Comparison of ENCODE assay signal across 27 mouse cellular contexts in the genomic region with DNA sequence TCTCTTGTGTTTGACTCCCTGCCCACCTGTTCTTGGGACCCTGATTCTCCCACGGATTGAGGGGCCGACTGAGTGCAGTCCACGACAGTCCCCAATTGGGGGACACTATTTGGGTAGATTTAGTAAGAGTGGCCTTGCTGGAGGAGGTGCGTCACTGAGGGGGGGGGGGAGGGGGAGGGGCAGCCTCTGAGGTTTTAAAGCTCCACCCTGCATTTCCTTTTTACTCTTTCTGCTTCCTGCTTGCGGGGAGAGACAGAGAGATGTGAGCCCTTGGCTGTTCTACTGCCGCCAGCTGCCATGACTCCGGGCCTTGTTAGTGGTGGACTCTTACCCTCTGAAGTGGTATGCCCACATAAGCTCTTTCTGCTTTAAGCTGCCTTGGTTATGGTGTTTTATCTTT. TPM values are rescaled to one million over a fixed set of nuclear protein-coding genes. Genes with fewer than 3 reads are reported as not detected.
A peak's percentile ranks its signal among the peaks of the same experiment; 100 is the strongest.
DNase-seq lines count a peak whose midpoint lies in the region; ATAC-seq and TF ChIP-seq lines count a peak whose summit lies in the region.
"Had no signal": no experiment of that assay in that cellular context is flagged by ENCODE, and none has a peak within 500 bp of the region (broad histone marks: within the 10 kb centered on the region; RNA-seq: fewer than 3 reads in every experiment).

No protein-coding gene starts in this region.

- no peak overlapping the region for H3K27ac ChIP-seq in intestine, postnatal 0 days (ENCODE audit: low read depth, low read length)
- H3K27ac ChIP-seq: embryonic facial prominence, embryonic 12.5 days; heart, embryonic 13.5 days; hindbrain, embryonic 13.5 days; limb, embryonic 13.5 days; liver, embryonic 13.5 days; midbrain, embryonic 13.5 days; neural tube, embryonic 12.5 days had no signal

- H3K4me1 ChIP-seq in intestine, postnatal 0 days (replicated peaks; ENCODE audit: control insufficient read depth, insufficient read depth, low read length), result no peaks in the 10 kb centered on the region
- H3K4me1 ChIP-seq: embryonic facial prominence, embryonic 12.5 days; heart, embryonic 13.5 days; hindbrain, embryonic 13.5 days; limb, embryonic 13.5 days; liver, embryonic 13.5 days; midbrain, embryonic 13.5 days; neural tube, embryonic 12.5 days had no signal

- TF ChIP-seq CTCF in intestine, postnatal 0 days (IDR thresholded peaks at IDR 0.05; ENCODE audit: low read depth), result no peak

- peak; percentile 44 for DNase-seq in CD4-positive, CD25-positive, alpha-beta regulatory T cell, adult 2 months (ENCODE audit: low read depth, low spot score)
- DNase-seq in thymus, adult 18-20 months, result peak; percentile 38 to 57
- peak; percentile 30 to 69 for DNase-seq in thymus, postnatal 36 days
- DNase-seq in ovary, postnatal 14 days (ENCODE audit: low spot score), result no peak
- DNase-seq in layer of hippocampus, postnatal 25 days (ENCODE audit: extremely low spot score in 1 of 2, low spot score in 1 of 2), result no peak
- DNase-seq: adrenal gland, postnatal 25 days; cerebellum, adult 11 months; cerebellum, postnatal 10 days; forebrain, postnatal 0 days; gastrocnemius, postnatal 14 days; heart, adult 18-20 months; heart, postnatal 14 days; kidney, adult 2 months; kidney, postnatal 14 days; liver, embryonic 13.5 days; lung, embryonic 14.5 days; lung, postnatal 36 days had no signal

- ATAC-seq in activated CD4-positive, CD25-positive, alpha-beta regulatory T cell, adult 4 months, result peak; percentile 54
- no peak for ATAC-seq in intestine, postnatal 0 days
- ATAC-seq: forebrain, postnatal 0 days; inflammation-experienced regulatory T-cells, adult 6 months; midbrain, embryonic 13.5 days had no signal

- 89% methylated on average over 7 of the region's 7 CpGs for WGBS in intestine, postnatal 0 days

- H3K9me3 ChIP-seq in intestine, postnatal 0 days (ENCODE audit: control insufficient read depth), result no peaks in the 10 kb centered on the region
- H3K9me3 ChIP-seq: embryonic facial prominence, embryonic 12.5 days had no signal

- H3K4me3 ChIP-seq in intestine, postnatal 0 days (ENCODE audit: low read depth, low read length), result no peak overlapping the region
- H3K4me3 ChIP-seq: embryonic facial prominence, embryonic 12.5 days; heart, embryonic 13.5 days; hindbrain, embryonic 13.5 days; limb, embryonic 13.5 days; liver, embryonic 13.5 days; megakaryocyte, embryonic 14.5 days; midbrain, embryonic 13.5 days; neural tube, embryonic 12.5 days had no signal

- H3K36me3 ChIP-seq in intestine, postnatal 0 days (ENCODE audit: control insufficient read depth, insufficient read depth), result no peaks in the 10 kb centered on the region
- H3K36me3 ChIP-seq: embryonic facial prominence, embryonic 12.5 days; heart, embryonic 13.5 days; hindbrain, embryonic 13.5 days; limb, embryonic 13.5 days; liver, embryonic 13.5 days; midbrain, embryonic 13.5 days; neural tube, embryonic 12.5 days had no signal

- H3K4me2 ChIP-seq in intestine, postnatal 0 days (replicated peaks; ENCODE audit: low read depth), result no peak overlapping the region
- H3K4me2 ChIP-seq: embryonic facial prominence, embryonic 12.5 days; heart, embryonic 13.5 days; hindbrain, embryonic 13.5 days; limb, embryonic 13.5 days; liver, embryonic 13.5 days; lung, embryonic 14.5 days; midbrain, embryonic 13.5 days; neural tube, embryonic 12.5 days had no signal

- no peaks in the 10 kb centered on the region for H3K27me3 ChIP-seq in intestine, postnatal 0 days (replicated peaks; ENCODE audit: control insufficient read depth, insufficient read depth, low read length)
- H3K27me3 ChIP-seq: embryonic facial prominence, embryonic 12.5 days; heart, embryonic 13.5 days; hindbrain, embryonic 13.5 days; limb, embryonic 13.5 days; liver, embryonic 13.5 days; midbrain, embryonic 13.5 days; neural tube, embryonic 12.5 days had no signal

- H3K9ac ChIP-seq in intestine, postnatal 0 days (ENCODE audit: low read depth, low read length), result no peak overlapping the region
- H3K9ac ChIP-seq: embryonic facial prominence, embryonic 12.5 days; forebrain, postnatal 0 days; heart, embryonic 13.5 days; hindbrain, embryonic 13.5 days; limb, embryonic 13.5 days; liver, embryonic 13.5 days; lung, embryonic 14.5 days; midbrain, embryonic 13.5 days; neural tube, embryonic 12.5 days had no signal

RNA-seq across cellular contexts. Expression of a gene that starts 37.0 kb away (rescaled TPM):
- 10 to 100 TPM; 39.8 to 46.8 TPM for polyA plus RNA-seq in activated CD4-positive, CD25-positive, alpha-beta regulatory T cell, adult 4 months (2017; shearing (Covaris generic))
- 47.8 and 57.4 TPM in 2 replicates for polyA plus RNA-seq in intestine, postnatal 0 days (2015; fragmentation: Nextera tagmentation; extraction: Ambion mirVana)
- 10 to 100 TPM; 50.2 to 52.8 TPM for total RNA-seq in layer of hippocampus, postnatal 25 days (2021)

Comparison
In these comparisons a context has a peak if more than half of its experiments do, and no peak if none do; other contexts are left out.
1. DNase-seq: peak in CD4-positive, CD25-positive, alpha-beta regulatory T cell, adult 2 months (single experiment), thymus, adult 18-20 months (2 of 2) and thymus, postnatal 36 days (2 of 2); none in ovary, postnatal 14 days (single experiment) and layer of hippocampus, postnatal 25 days (0 of 2).